Mouse (Mus musculus): ENCODE measurements around the gene Gng5. TPM values are rescaled to one million over a fixed set of nuclear protein-coding genes. Genes with fewer than 3 reads are reported as not detected.

Gene Gng5
- polyA plus RNA-seq (2016; fragmentation: Nextera tagmentation; extraction: Ambion mirVana) = 910 and 914 TPM in 2 replicates

GRCm38 (mm10) chr3:146499431-146500002, at the start of gene Gng5, which contains the start of gene Spata1:
Gene Gng5, plus strand, starts transcription at chr3:146499807.
Gene Spata1, minus strand, starts transcription at chr3:146499753.
- WGBS = under 1% methylated on average over 41 of the region's 88 CpGs
- Histone ChIP-seq H3K4me2 (replicated peaks) (peak within 1 kb of the TSS; percentile 54), H3K27ac (replicated peaks) (peak within 1 kb of the TSS; percentile 84), H3K9ac (replicated peaks) (peak within 1 kb of the TSS; percentile 86), H3K4me3 (peak within 1 kb of the TSS; percentile 84), H3K4me1 (peaks cover 21% of the 10 kb centered on the region), H3K9me3 (no peaks in the 10 kb centered on the region), H3K36me3 (peaks cover 11% of the 10 kb centered on the region), H3K27me3 (no peaks in the 10 kb centered on the region; the same call in 1 of the 2 replicates)
- ATAC-seq (ENCODE audit: low FRiP score, low read depth) = peak; percentile 90

DNA sequence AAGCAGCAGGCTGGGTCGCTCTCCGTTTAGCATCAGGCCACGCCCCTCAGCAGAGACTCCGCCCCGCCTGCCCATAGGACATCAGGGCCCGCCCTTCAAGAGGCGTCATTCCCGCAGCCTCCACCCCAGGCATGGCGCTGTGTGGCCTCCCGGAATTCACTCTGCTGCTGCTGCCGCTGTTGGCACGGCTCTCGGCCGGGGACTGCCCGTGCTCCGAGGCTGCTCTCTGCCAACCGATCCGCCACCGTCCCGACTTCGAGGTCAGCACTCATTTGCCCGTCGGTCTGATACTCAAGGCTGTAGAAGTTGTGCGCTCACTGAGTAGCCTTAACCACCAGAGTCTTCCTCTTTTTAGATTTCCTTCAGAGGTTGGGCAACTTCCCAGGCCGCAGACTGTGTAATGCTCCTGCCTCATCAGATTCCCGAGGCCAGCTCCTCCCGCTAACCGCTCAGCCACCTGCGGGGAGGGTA, 49.2 kb upstream of the Gng5 start:
- Histone ChIP-seq H3K4me1 (peaks cover 14% of the 10 kb centered on the region; the same call in 1 of the 2 replicates), H3K4me2 (replicated peaks) (peak overlapping the region; percentile 68), H3K36me3 (0 out of 2 replicates have a peak, but pooled peaks cover 6% of the 10 kb centered on the region), H3K27me3 (no peaks in the 10 kb centered on the region), H3K9ac (replicated peaks) (peak overlapping the region; percentile 57), H3K27ac (replicated peaks) (peak overlapping the region; percentile 64), H3K4me3 (peak overlapping the region; percentile 49), H3K9me3 (0 out of 2 replicates have a peak, but pooled peaks cover 3% of the 10 kb centered on the region)
- ATAC-seq (ENCODE audit: low FRiP score, low read depth) = peak; percentile 99
- WGBS = under 1% methylated on average over 29 of the region's 29 CpGs

DNA sequence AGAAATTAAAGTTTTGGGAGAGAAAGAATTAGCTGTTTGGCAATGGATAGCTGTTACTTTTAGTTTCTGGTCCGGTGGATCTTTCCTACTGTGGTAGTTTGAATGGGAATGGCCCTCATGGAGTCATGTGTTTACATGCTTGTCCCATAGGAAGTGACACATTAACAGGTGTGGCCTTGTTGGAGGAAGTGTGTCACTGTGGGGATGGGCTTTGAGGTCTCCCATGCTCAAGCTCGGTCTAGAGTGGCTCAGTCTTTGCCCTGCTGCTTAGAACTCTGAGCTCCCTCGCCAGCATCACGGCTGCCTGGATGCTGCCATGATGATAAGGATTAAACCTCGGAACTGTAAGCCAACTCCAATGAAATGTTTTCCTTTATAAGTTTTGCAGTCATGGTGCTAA, 48.2 kb upstream of the Gng5 start:
- H3K4me3 ChIP-seq = no peak overlapping the region
- no peak for ATAC-seq (ENCODE audit: low FRiP score, low read depth)
- H3K9ac ChIP-seq (replicated peaks) = no peak overlapping the region
- H3K4me1 ChIP-seq = peaks cover 14% of the 10 kb centered on the region; the same call in 1 of the 2 replicates
- no peaks in the 10 kb centered on the region for H3K27me3 ChIP-seq
- WGBS = 75% methylated on average over 5 of the region's 5 CpGs
- no peak overlapping the region for H3K4me2 ChIP-seq (replicated peaks)
- H3K9me3 ChIP-seq = no peaks in the 10 kb centered on the region
- no peaks in the 10 kb centered on the region for H3K36me3 ChIP-seq
- no peak overlapping the region for H3K27ac ChIP-seq (replicated peaks)

DNA sequence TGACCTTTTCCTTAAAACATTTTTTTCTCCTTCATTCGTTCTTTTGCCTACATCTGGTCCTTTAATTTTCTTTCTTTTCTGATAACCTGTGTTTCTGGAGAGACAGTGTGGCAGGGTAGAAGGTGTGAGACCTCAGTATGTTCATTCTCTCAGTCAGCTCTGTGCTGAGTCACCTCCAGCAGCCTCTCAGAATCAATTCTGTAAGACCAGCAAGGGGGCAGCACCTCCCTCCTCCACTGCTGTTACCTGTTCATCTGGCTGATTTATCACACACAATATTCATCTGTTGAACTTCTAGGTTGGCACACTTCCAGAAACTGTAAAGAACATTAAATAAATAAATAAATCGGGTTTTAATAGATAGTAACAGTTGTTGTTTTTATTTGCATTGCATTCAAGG, 36.7 kb upstream of the Gng5 start:
- H3K4me3 ChIP-seq = no peak overlapping the region
- no peaks in the 10 kb centered on the region for H3K4me1 ChIP-seq
- no peaks in the 10 kb centered on the region for H3K9me3 ChIP-seq
- 65% methylated on average over 2 of the region's 2 CpGs for WGBS
- no peak overlapping the region for H3K27ac ChIP-seq (replicated peaks)
- H3K27me3 ChIP-seq = no peaks in the 10 kb centered on the region
- no peak for ATAC-seq (ENCODE audit: low FRiP score, low read depth)
- H3K4me2 ChIP-seq (replicated peaks) = no peak overlapping the region
- H3K9ac ChIP-seq (replicated peaks) = no peak overlapping the region
- no peaks in the 10 kb centered on the region for H3K36me3 ChIP-seq

- no peaks in the 10 kb centered on the region for H3K27me3 ChIP-seq
Observed at GRCm38 (mm10) chr3:146469226-146469625, 30.4 kb upstream of the Gng5 start.

DNA sequence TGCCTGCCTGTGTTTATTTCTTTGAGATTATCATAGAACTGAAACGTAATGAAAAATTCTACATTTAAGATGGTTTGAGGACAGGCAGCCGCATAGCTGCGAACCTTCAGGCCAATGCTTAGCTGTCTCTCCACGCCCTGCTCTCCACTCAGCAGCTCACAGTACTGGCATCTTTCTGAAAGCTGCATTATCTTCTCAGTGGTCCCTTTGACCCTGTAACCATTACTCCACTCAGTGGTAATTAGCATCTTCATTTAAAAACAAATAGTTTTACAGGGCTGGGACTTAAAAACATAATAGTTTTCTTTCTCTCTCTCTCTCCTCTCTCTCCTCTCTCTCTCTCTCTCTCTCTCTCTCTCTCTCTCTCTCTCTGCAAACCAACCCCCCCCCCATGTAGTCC, 26.9 kb upstream of the Gng5 start:
- 75% methylated on average over 4 of the region's 4 CpGs for WGBS
- Histone ChIP-seq H3K4me2 (replicated peaks) (no peak overlapping the region), H3K36me3 (no peaks in the 10 kb centered on the region), H3K27ac (replicated peaks) (no peak overlapping the region), H3K27me3 (no peaks in the 10 kb centered on the region), H3K9ac (replicated peaks) (no peak overlapping the region), H3K9me3 (no peaks in the 10 kb centered on the region), H3K4me3 (no peak overlapping the region), H3K4me1 (no peaks in the 10 kb centered on the region)
- no peak for ATAC-seq (ENCODE audit: low FRiP score, low read depth)

More at GRCm38 (mm10) chr3:146469226-146469625, 30.4 kb upstream of the Gng5 start:
- 74% methylated on average over 2 of the region's 2 CpGs for WGBS
- Histone ChIP-seq H3K4me1 (no peaks in the 10 kb centered on the region), H3K4me2 (replicated peaks) (no peak overlapping the region), H3K9ac (replicated peaks) (no peak overlapping the region), H3K27ac (replicated peaks) (no peak overlapping the region), H3K36me3 (no peaks in the 10 kb centered on the region), H3K4me3 (no peak overlapping the region), H3K9me3 (no peaks in the 10 kb centered on the region)
- ATAC-seq (ENCODE audit: low FRiP score, low read depth) = no peak

- H3K4me1 ChIP-seq = no peaks in the 10 kb centered on the region
- H3K9ac ChIP-seq (replicated peaks) = no peak overlapping the region
- no peak for ATAC-seq (ENCODE audit: low FRiP score, low read depth)
- H3K36me3 ChIP-seq = no peaks in the 10 kb centered on the region
- H3K27ac ChIP-seq (replicated peaks) = no peak overlapping the region
- no peaks in the 10 kb centered on the region for H3K9me3 ChIP-seq
- no peak overlapping the region for H3K4me3 ChIP-seq
- H3K27me3 ChIP-seq = no peaks in the 10 kb centered on the region
- no peak overlapping the region for H3K4me2 ChIP-seq (replicated peaks)
Observed at GRCm38 (mm10) chr3:146473741-146474140, 25.9 kb upstream of the Gng5 start.

DNA sequence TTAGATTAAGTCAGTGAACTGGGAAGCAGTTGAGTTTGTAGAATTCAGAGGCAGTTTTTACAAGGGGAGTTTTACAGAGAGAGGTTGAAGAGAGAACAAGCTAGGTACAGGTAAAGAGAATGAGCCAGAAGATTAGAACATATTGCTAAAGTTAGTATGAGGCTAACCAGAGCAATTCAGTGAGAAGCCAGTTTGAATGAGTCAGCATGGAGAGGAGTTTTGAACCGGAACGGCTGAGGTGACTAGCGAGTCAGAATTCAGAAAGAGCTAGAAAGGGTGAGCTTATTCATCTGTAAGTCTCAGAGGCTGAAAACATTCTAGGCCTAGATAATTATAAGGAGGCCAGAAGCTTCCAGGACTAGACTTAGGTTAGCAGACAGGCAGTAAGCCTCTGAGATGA, 25.2 kb upstream of the Gng5 start:
- Histone ChIP-seq H3K9ac (replicated peaks) (no peak overlapping the region), H3K36me3 (no peaks in the 10 kb centered on the region), H3K27ac (replicated peaks) (no peak overlapping the region), H3K4me3 (no peak overlapping the region), H3K4me2 (replicated peaks) (no peak overlapping the region), H3K4me1 (no peaks in the 10 kb centered on the region), H3K9me3 (no peaks in the 10 kb centered on the region), H3K27me3 (no peaks in the 10 kb centered on the region)
- ATAC-seq (ENCODE audit: low FRiP score, low read depth) = no peak
- 92% methylated on average over 3 of the region's 3 CpGs for WGBS

- H3K27me3 ChIP-seq = no peaks in the 10 kb centered on the region
- no peaks in the 10 kb centered on the region for H3K4me1 ChIP-seq
- H3K4me2 ChIP-seq (replicated peaks) = no peak overlapping the region
- no peaks in the 10 kb centered on the region for H3K9me3 ChIP-seq
- WGBS = 68% methylated on average over 2 of the region's 2 CpGs
- H3K9ac ChIP-seq (replicated peaks) = no peak overlapping the region
- H3K4me3 ChIP-seq = no peak overlapping the region
- no peak overlapping the region for H3K27ac ChIP-seq (replicated peaks)
- no peak for ATAC-seq (ENCODE audit: low FRiP score, low read depth)
- no peaks in the 10 kb centered on the region for H3K36me3 ChIP-seq
Observed at GRCm38 (mm10) chr3:146482044-146482443, 17.6 kb upstream of the Gng5 start.

GRCm38 (mm10) chr3:146486464-146486863, 13.1 kb upstream of the Gng5 start:
- Histone ChIP-seq H3K9me3 (no peaks in the 10 kb centered on the region), H3K36me3 (no peaks in the 10 kb centered on the region), H3K27ac (replicated peaks) (no peak overlapping the region), H3K4me2 (replicated peaks) (no peak overlapping the region), H3K9ac (replicated peaks) (no peak overlapping the region), H3K27me3 (no peaks in the 10 kb centered on the region), H3K4me3 (no peak overlapping the region), H3K4me1 (no peaks in the 10 kb centered on the region)
- WGBS = 91% methylated on average over 4 of the region's 4 CpGs
- no peak for ATAC-seq (ENCODE audit: low FRiP score, low read depth)

- Histone ChIP-seq H3K4me2 (replicated peaks) (no peak overlapping the region), H3K36me3 (no peaks in the 10 kb centered on the region), H3K9me3 (no peaks in the 10 kb centered on the region), H3K27me3 (no peaks in the 10 kb centered on the region; the same call in 1 of the 2 replicates), H3K9ac (replicated peaks) (no peak overlapping the region), H3K27ac (replicated peaks) (no peak overlapping the region), H3K4me3 (no peak overlapping the region), H3K4me1 (0 out of 2 replicates have a peak, but pooled peaks cover 2% of the 10 kb centered on the region)
- no peak for ATAC-seq (ENCODE audit: low FRiP score, low read depth)
- 29% methylated on average over 8 of the region's 8 CpGs for WGBS
Observed at GRCm38 (mm10) chr3:146494941-146495340, 4.7 kb upstream of the Gng5 start.

GRCm38 (mm10) chr3:146498989-146499388, 618 bp upstream of the Gng5 start:
- Histone ChIP-seq H3K27ac (replicated peaks) (peak overlapping the region; percentile 84; the same call in 1 of the 2 replicates), H3K27me3 (no peaks in the 10 kb centered on the region; the same call in 1 of the 2 replicates), H3K4me2 (replicated peaks) (peak overlapping the region; percentile 54), H3K4me3 (peak overlapping the region; percentile 84), H3K9ac (replicated peaks) (peak overlapping the region; percentile 86), H3K4me1 (peaks cover 21% of the 10 kb centered on the region), H3K9me3 (no peaks in the 10 kb centered on the region), H3K36me3 (peaks cover 9% of the 10 kb centered on the region)
- no peak for ATAC-seq (ENCODE audit: low FRiP score, low read depth)
- 4% methylated on average over 13 of the region's 13 CpGs for WGBS

All from midbrain, embryonic 12.5 days (tissue).